Mouse (Mus musculus) forebrain, embryonic 12.5 days (tissue): ENCODE results near the gene Nfkb2. TPM values are rescaled to one million over a fixed set of nuclear protein-coding genes. Genes with fewer than 3 reads are reported as not detected.

Experiments
- ATAC-seq: fragments of 200-750 bp; cut with Nextera tagmentation; 2 replicates; pipeline ENCODE4 v1.8.0; 2017; ENCODE audit warnings: moderate TSS enrichment; ENCODE audit not compliant: low FRiP score
- H3K27ac ChIP-seq: fragments of 300-500 bp; sonication (generic); 2 replicates; pipeline ENCODE4 v1.5.1; 2016; ENCODE audit warnings: mild to moderate bottlenecking
- H3K27me3 ChIP-seq: fragments of 300-500 bp; sonication (generic); 2 replicates; pipeline ENCODE4 v1.6.1; 2016; ENCODE audit warnings: mild to moderate bottlenecking
- H3K36me3 ChIP-seq: fragments of 300-500 bp; sonication (generic); replicated peaks from 2 replicates; pipeline ENCODE4 v1.6.1; 2016; ENCODE audit warnings: mild to moderate bottlenecking
- H3K4me1 ChIP-seq: fragments of 300-500 bp; sonication (generic); 2 replicates; pipeline ENCODE4 v1.6.1; 2016
- H3K4me2 ChIP-seq: fragments of 300-500 bp; sonication (generic); 2 replicates; pipeline ENCODE4 v1.6.1; 2016; ENCODE audit warnings: mild to moderate bottlenecking, moderate library complexity
- H3K4me3 ChIP-seq: fragments of 300-500 bp; sonication (generic); replicated peaks from 2 replicates; pipeline ENCODE4 v1.5.1; 2016; ENCODE audit warnings: mild to moderate bottlenecking
- H3K9ac ChIP-seq: fragments of 300-500 bp; sonication (generic); 2 replicates; pipeline ENCODE4 v1.6.1; 2016; ENCODE audit warnings: mild to moderate bottlenecking
- H3K9me3 ChIP-seq: fragments of 300-500 bp; sonication (generic); 2 replicates; pipeline ENCODE4 v1.6.1; 2016
- WGBS: fragments of 180-500 bp; shearing (Covaris S2); methylation state at CpG from one replicate; pipeline ENCODE4 v1.1.7; 2016; 5-methylcytosine and 5-hydroxymethylcytosine counted together
- polyA plus RNA-seq: library from polyadenylated mRNA; unstranded; fragments of >200 nt; fragmentation: Nextera tagmentation; extraction: Ambion mirVana; gene quantifications from 2 replicates; pipeline ENCODE4 v1.2.1, GENCODE M21; 2016

Gene Nfkb2
- polyA plus RNA-seq, 1 experiment from 2014 or later, result 2.9 TPM

DNA sequence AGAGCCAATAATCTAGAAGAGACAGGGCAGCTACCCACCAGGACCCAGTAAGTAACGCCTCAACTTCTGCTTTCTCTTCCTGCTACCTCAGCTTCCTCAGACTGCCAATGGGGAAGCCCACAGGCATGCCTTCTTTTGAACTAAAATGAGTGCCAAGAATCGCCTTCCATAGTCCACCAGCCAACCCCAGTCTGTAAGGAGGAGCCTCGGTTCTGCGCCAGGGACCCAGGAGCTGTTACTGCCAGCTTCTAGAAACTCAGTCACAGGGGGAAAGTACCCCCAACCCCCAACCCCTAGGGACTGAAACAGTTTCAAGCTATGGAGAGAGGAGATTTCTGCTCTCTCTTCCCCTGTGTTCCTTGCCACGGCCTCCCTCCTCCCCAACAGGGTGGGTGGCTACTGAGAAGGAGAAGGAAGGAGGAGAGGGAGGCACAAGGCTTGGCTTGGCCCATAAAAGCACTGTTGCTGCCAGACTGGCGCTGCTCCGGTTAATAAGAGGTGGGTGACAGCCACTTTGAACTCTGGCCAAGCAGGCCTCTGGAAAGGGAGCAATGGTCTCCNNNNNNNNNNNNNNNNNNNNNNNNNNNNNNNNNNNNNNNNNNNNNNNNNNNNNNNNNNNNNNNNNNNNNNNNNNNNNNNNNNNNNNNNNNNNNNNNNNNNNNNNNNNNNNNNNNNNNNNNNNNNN is 35.3 kb downstream of the Nfkb2 start:
- H3K9me3 ChIP-seq, result no peaks in the 10 kb centered on the region
- ATAC-seq, result no peak
- no peak overlapping the region for H3K4me3 ChIP-seq
- H3K27ac ChIP-seq, result no peak overlapping the region
- no peaks in the 10 kb centered on the region; the same call in 1 of the 2 replicates for H3K36me3 ChIP-seq
- H3K27me3 ChIP-seq, result peaks cover 13% of the 10 kb centered on the region; the same call in 1 of the 2 replicates
- peaks cover 20% of the 10 kb centered on the region for H3K4me1 ChIP-seq
- H3K4me2 ChIP-seq, result no peak overlapping the region; the same call in 1 of the 2 replicates
- 79% methylated on average over 7 of the region's 7 CpGs for WGBS
- H3K9ac ChIP-seq, result no peak overlapping the region

DNA sequence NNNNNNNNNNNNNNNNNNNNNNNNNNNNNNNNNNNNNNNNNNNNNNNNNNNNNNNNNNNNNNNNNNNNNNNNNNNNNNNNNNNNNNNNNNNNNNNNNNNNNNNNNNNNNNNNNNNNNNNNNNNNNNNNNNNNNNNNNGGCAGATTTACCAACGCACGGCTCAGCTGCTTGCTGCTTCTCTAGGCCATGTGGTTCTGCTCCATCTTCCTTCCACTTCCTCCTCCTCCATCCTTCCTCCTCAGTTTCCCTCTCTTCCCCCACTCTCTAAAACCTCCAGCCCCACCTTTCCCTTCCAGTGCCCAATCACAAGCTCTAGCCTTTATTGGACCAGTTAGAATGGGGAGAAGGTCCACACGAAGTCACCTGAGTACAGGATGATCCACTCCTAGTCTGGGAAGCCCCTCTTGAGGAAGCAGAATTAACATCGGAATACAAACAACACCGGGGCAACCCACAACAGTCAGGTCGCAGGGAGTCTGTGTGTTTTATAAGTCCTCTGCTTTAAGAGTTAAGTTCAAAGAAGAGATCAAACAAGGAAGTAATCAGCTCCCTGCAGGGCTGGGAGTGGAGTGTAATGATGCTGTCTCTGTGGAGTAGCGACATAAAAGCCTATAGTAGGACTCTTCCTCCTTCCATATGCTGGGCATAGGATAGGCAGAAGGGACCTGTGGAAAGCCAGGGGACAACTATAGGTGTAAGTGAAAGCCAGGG is 40.7 kb downstream of the Nfkb2 start:
- ATAC-seq, result no peak
- H3K9ac ChIP-seq, result no peak overlapping the region
- H3K9me3 ChIP-seq, result no peaks in the 10 kb centered on the region
- no peak overlapping the region for H3K4me2 ChIP-seq
- H3K36me3 ChIP-seq, result no peaks in the 10 kb centered on the region
- H3K4me3 ChIP-seq, result no peak overlapping the region
- 29% methylated on average over 7 of the region's 7 CpGs for WGBS
- H3K4me1 ChIP-seq, result peaks cover 15% of the 10 kb centered on the region
- peaks cover 45% of the 10 kb centered on the region for H3K27me3 ChIP-seq
- H3K27ac ChIP-seq, result no peak overlapping the region

DNA sequence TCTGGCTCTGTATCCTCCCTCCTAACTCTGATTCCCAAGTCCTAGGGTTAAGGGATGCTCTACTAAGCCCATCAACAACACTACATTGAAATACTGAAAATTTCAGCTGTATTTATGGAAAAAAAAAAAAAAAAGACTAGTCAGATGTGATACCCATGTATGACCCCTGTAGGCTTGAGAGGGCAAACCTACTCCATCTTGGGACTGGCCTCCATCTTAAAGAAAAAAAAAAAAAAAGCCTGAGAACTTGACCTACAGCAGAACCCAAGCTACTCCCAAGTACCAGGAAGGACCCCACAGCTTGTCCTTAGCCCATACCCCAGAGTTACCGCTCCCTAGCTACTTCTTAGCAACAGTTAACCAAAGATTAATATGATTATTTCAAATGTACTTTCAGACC is 43.0 kb downstream of the Nfkb2 start:
- no peaks in the 10 kb centered on the region for H3K36me3 ChIP-seq
- no peaks in the 10 kb centered on the region for H3K9me3 ChIP-seq
- peaks cover 15% of the 10 kb centered on the region for H3K4me1 ChIP-seq
- H3K4me3 ChIP-seq, result no peak overlapping the region
- H3K27ac ChIP-seq, result no peak overlapping the region
- 100% methylated on average over 1 of the region's 1 CpGs for WGBS
- no peak overlapping the region for H3K9ac ChIP-seq
- H3K27me3 ChIP-seq, result peaks cover 62% of the 10 kb centered on the region
- no peak overlapping the region for H3K4me2 ChIP-seq
- ATAC-seq, result no peak

DNA sequence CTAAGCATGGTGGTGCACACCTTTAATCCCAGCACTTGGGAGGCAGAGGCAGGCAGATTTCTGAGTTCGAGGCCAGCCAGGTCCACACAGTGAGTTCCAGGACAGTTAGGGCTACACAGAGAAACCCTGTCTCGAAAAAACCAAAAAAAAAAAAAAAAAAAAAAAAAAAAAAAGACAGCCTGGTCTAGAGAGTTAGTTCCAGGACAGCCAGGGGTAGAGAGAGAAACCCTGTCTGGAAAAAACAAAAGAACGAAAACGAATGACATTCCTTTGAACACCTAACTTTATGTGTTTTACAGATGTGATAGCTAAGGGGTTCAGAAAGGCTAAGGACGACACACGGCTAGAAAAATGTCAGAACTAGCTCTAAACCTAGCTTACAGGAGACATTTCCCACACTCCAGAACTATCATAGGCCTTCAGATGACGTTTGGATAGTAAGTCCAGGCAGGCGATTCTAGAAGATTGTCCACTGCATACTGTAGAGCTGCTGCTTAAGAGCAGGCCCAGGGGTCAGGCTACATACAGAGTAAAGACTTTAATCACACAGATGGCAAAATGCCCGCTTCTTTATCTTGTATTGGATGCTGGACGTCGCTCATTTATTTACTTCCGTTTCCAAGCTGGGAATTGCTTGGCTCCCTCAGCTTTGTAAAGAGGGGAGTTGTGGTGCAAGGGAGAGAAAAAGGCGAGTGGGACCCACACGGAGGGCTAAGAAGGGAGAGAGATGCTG is 44.0 kb downstream of the Nfkb2 start:
- 29% methylated on average over 14 of the region's 14 CpGs for WGBS
- 0 out of 2 replicates have a peak, but pooled peaks have one; percentile 3 for ATAC-seq

DNA sequence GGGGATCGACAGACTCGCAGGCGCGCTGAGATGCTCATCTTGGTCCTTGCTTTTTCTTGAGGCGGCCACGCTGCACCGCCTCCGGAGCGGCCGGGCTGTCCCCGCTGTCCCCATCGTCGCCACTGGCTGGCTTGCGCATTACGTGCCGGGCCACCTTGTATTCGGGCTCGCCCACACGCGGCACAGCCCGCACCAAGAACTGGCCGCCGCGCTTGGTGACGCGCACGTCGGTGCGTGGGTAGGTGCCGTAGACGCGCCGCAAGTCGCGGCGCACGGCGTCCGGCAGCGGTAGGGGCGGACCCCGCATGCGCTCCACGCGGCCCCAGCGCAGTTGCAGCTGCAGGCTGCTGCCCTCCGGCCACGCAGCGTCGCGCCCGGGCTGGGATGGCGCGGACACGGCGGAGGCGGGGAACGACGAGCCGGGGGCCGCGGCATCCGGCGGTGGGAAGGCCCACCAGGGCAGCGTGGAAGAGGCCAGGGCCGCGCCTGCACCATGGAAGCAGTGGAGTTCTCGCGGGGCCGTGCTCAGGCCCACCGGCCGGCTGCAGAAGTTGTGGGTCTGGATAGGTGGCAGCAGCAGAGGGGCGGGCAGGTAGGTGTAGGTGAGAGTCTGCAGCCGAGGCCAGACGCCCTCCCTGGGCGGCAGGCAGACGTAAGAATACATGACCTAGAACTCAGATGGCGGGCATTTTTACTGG is 44.8 kb downstream of the Nfkb2 start:
- under 1% methylated on average over 78 of the region's 78 CpGs for WGBS
- H3K4me3 ChIP-seq, result peak overlapping the region; percentile 62
- peak; percentile 89 for ATAC-seq

More for the DNA sequence above, 44.0 kb downstream of the Nfkb2 start:
- Histone ChIP-seq H3K9me3 (no peaks in the 10 kb centered on the region), H3K27me3 (peaks cover 63% of the 10 kb centered on the region), H3K36me3 (no peaks in the 10 kb centered on the region), H3K4me2 (peak overlapping the region; percentile 90), H3K27ac (peak overlapping the region; percentile 65), H3K4me3 (peak overlapping the region; percentile 62), H3K9ac (peak overlapping the region; percentile 80), H3K4me1 (peaks cover 15% of the 10 kb centered on the region)

DNA sequence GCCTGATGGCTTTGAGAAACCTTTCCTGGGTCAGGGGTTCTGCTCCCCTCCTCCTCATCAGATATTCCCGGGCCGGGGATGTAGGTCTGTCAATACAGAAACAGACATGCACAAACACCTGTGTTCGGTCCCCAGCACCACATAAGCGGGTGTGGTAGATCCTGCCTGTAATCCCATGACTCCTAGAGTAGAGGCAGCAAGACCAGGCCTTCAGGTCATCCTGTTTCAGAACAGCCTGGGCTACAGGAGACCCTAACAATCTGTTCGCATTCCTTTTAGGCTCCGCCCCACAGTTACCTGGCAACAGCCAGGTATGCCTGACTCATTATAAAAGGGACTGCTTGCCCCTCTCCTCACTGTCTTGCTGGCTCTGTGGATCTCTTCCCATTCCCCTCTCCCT is 45.4 kb downstream of the Nfkb2 start:
- Histone ChIP-seq H3K9ac (peak overlapping the region; percentile 80), H3K4me2 (peak overlapping the region; percentile 90), H3K27me3 (peaks cover 56% of the 10 kb centered on the region), H3K36me3 (no peaks in the 10 kb centered on the region), H3K9me3 (no peaks in the 10 kb centered on the region), H3K4me1 (peaks cover 15% of the 10 kb centered on the region), H3K27ac (no peak overlapping the region), H3K4me3 (peak overlapping the region; percentile 62)
- no peak for ATAC-seq
- 30% methylated on average over 6 of the region's 6 CpGs for whole genome bisulfite sequencing

More for the DNA sequence above, 44.8 kb downstream of the Nfkb2 start:
- Histone ChIP-seq H3K27me3 (peaks cover 59% of the 10 kb centered on the region), H3K9me3 (no peaks in the 10 kb centered on the region), H3K4me2 (peak overlapping the region; percentile 90), H3K27ac (peak overlapping the region; percentile 65), H3K9ac (peak overlapping the region; percentile 80), H3K36me3 (no peaks in the 10 kb centered on the region), H3K4me1 (peaks cover 15% of the 10 kb centered on the region)

DNA sequence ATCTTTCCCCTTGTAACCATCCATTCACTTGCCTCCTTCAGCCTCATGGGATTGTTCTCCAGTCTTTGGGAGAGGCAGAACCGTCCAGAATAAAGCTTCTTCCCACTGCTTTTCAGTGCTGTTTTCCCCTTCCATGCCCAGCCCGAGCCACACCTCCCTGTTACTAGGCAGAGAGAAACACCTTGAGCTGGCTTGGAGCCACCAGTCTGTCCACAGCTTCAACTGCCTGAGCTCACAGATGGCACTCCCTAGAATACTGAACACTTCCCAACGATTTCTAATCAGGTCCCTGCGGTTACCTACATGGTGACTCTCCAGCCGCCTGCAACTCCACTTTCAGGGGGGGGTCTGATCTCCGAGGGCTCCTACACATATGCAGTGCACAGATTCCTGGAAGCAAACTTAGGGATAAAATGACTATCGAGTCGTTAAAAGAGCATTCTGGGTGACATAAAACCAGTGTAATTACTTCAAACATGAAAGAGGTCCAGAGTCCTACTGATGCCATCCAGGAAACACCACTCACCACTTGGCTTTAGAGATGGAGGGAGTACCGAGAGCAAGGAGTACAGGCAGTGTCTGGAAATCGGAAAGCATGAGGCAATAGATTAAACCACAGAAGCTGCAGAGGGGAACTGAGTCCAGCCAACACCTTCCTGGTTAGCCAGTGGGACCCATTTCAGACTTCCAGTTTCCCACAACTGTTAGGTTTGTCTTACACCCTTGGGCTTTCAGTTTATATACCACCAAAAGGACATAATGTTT is 46.2 kb downstream of the Nfkb2 start, which contains the start of gene 2310034G01Rik:
2310034G01Rik (minus strand) TSS at position 135 of the 765 bp plus-strand sequence.
- 66% methylated on average over 10 of the region's 10 CpGs for WGBS
- ATAC-seq, result no peak
- Histone ChIP-seq H3K36me3 (no peaks in the 10 kb centered on the region), H3K4me1 (peaks cover 15% of the 10 kb centered on the region), H3K27ac (peak within 1 kb of the TSS; percentile 65; the same call in 1 of the 2 replicates), H3K9ac (peak within 1 kb of the TSS; percentile 80), H3K4me3 (peak within 1 kb of the TSS; percentile 62), H3K27me3 (peaks cover 48% of the 10 kb centered on the region), H3K9me3 (no peaks in the 10 kb centered on the region), H3K4me2 (peak within 1 kb of the TSS; percentile 90)

DNA sequence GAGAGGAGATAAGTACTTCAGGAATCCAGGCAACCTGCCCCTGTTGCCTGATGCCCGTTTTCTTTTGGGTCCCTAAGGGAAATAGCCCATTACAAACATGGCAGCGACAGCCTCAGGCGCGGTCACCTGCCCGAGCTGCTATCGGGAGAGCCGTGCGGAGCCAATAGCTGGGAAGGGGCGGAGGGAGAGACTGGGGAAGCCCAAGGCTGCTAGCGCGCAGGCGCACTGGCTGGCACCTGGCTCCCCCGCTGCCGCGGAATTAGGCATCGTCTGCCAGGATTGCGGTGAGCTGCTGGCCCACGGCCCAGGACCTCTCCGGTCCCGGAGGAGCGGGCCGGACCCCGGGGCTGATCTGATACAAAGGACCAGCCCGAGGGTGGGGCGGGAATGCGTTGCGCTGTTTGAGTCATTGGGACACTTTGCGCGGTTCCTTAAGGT is 52.6 kb downstream of the Nfkb2 start:
- peak; percentile 94 for ATAC-seq
- peak overlapping the region; percentile 62 for H3K9ac ChIP-seq
- peak overlapping the region; percentile 73 for H3K4me2 ChIP-seq
- no peaks in the 10 kb centered on the region for H3K36me3 ChIP-seq
- WGBS, result 1% methylated on average over 29 of the region's 29 CpGs
- no peaks in the 10 kb centered on the region for H3K9me3 ChIP-seq
- H3K27ac ChIP-seq, result no peak overlapping the region
- peak overlapping the region; percentile 55 for H3K4me3 ChIP-seq
- peaks cover 15% of the 10 kb centered on the region; the same call in 1 of the 2 replicates for H3K4me1 ChIP-seq
- peaks cover 25% of the 10 kb centered on the region for H3K27me3 ChIP-seq

DNA sequence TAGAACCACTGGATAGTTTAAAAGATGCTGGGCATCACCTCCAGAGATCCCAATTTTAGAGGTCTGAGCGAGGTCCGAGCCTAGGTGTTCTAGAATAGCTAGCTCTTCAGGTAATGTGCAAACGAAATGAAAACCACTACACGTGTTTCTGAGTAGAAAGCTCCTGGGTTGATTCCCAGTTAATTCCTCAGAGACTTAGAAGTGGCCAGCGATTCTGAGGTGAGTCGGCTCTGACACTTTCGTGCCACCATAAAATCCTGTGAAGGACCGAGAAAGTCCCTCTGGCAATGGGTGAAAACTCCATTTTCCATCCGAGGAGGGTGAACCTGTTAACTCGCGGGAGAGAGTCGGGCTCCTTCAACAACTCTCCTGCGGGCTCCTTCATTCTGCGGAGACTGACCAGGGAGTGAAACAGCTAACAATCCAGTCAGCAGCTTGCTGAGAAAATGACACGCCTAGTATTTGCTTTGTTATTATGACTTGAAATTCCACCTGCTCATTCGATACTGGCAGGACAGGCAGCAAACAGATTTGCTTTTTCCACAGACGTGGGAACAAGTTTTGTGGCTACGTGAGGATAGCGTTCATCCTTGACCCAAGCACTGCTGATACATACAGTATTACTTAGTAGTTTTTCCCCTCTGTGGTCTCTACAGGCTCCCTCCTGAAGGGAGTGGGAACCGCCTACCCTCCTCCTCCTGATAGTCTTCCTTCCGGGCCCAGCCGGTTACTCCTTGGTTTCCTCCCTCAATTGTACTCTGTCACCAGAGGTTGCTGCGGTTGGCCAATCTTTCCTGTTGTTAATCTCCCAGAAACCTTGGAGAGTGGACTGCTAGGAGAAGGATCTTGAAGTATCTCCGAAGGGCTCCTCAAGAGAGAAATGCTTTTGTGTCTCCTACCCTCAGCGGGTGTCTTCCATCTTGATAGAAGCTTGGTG is 53.5 kb downstream of the Nfkb2 start:
- ATAC-seq, result no peak
- H3K9ac ChIP-seq, result peak overlapping the region; percentile 62; the same call in 1 of the 2 replicates
- H3K4me2 ChIP-seq, result peak overlapping the region; percentile 73
- peak overlapping the region; percentile 55 for H3K4me3 ChIP-seq
- no peaks in the 10 kb centered on the region for H3K36me3 ChIP-seq
- H3K4me1 ChIP-seq, result peaks cover 15% of the 10 kb centered on the region; the same call in 1 of the 2 replicates
- WGBS, result 19% methylated on average over 25 of the region's 25 CpGs
- H3K27ac ChIP-seq, result no peak overlapping the region
- H3K9me3 ChIP-seq, result no peaks in the 10 kb centered on the region
- peaks cover 21% of the 10 kb centered on the region for H3K27me3 ChIP-seq

DNA sequence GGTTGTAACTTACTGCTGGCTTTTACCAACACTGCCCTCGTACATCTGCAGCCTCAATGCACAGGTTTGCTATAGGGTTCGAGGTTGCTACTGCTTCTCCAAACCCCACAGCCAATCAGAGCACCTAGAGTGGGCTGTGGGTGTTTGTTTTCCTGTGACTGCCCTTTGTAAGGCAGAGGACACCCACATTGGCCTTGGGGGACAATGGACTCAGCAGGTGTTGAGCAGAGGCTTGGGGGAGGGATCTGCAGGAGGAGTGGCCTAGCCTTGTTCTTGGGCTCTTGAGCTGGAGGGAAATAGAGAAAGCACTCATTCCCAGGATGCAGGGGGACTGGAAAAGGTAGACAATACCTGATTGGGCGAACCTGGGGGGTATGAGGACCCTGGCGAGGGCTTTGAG is 54.3 kb downstream of the Nfkb2 start:
- Histone ChIP-seq H3K4me2 (no peak overlapping the region), H3K4me1 (peaks cover 15% of the 10 kb centered on the region; the same call in 1 of the 2 replicates), H3K36me3 (no peaks in the 10 kb centered on the region), H3K27ac (no peak overlapping the region), H3K9me3 (no peaks in the 10 kb centered on the region), H3K9ac (no peak overlapping the region), H3K27me3 (peaks cover 19% of the 10 kb centered on the region), H3K4me3 (no peak overlapping the region)
- WGBS, result 56% methylated on average over 4 of the region's 4 CpGs
- ATAC-seq, result no peak
